Mouse (Mus musculus): ENCODE measurements around the gene Bub3.

Bub3 gene

DNA sequence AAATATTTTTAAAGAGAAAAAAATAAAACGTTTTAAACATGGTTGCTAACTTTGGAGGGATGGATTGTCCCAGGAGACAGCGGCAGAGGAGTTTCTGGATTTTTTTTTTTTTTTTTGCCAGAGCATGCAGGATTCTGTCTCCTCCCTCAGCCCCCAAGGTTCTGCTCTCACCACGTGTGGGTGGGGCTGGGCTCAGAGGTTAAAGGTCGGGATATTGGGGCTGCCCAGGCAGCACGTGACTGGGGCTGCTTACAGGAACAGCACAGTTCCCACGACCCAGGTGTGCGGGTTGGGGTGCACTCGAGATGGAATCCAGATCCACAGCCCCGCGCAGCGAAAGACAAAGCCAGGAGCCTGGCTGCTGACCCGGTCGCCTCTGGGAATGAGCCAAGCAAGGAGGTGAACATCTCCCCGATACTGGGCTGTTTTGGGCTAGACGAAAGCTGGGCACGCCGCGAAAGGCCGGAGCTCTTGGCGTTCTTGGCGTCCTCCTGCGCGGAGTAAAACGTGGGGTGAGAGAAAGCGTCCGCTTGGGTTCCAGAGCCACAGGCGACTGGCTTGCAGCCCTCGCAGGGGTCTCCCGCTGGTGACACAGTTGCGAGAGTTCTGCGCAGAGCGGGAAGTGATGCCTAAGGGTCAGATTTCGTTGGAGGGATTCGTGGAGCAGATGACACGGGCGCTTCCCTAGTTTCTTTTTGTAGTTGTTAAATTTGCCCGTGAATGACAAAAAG is 3.3 kb upstream of the Bub3 start:
- DNase-seq = peak; percentile 41

DNA sequence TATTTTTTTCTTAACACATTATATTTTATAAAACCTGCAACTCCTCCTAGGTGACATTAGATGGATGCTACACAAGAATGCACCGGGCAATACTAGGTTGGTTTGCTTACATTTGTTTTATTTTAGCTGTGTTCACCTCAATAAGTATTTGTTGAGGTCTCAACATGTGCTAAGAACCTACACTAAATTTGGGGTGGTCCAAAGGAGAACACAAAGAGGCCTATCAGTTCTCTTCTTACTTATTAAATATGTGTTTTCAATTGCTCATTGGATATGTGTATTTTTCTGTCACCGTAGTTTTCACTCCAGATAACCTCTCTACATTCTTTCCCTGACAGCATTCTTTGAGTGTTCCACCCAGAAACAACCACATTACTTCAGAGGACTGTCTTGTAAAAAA is 2.3 kb upstream of the Bub3 start:
- DNase-seq = no peak

DNA sequence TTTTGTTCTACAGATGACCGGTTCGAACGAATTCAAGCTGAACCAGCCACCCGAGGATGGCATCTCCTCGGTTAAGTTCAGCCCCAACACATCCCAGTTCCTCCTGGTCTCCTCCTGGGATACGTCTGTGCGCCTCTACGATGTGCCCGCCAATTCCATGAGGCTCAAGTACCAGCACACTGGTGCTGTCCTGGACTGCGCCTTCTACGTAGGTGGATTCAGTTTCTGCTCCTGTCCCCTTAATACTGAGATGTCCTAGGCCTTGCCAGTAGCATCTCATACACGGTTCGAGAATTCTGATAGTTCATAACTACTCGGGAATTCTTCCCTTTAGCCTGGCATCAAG is 648 bp downstream of the Bub3 start:
- no peak for DNase-seq

DNA sequence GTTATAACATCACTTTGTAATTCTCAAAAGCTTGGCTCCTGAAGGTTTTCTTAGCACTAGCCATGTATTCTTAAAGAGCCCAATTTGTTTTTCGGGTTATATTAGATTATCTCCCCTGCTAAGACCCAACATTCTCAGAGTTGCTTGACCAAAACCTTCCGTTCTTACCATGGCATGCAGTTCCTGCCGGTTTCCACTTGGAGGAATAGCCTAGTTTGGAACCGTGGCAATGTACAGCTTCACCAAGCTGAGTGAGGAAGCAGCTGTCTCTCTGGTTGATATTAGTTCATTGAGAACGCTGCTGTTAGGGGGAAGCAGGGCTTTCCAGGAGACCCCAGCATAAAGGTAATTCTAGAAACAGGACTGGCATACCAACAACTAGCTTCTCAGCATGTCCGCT is 15.2 kb downstream of the Bub3 start:
- no peak for DNase-seq

DNA sequence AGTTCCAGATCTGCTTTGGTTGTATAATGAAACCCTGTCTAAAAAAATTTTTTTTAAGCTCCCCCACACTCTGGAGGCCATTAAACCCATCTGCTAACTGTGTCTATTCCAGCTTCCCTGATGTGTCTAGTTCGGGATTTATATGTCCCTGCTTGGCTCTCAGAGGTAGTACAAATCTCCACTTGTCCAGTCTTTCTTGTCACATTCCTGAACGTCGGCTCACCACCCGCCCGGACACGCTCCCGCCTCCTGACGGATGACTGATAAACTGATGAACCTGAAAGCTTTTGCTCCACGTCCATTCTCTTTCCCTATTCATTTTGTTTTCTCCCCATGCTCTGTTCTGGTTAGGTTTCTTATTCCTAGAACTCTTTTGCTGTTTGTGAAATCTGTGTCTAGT is 22.2 kb downstream of the Bub3 start:
- no peak for DNase-seq

DNA sequence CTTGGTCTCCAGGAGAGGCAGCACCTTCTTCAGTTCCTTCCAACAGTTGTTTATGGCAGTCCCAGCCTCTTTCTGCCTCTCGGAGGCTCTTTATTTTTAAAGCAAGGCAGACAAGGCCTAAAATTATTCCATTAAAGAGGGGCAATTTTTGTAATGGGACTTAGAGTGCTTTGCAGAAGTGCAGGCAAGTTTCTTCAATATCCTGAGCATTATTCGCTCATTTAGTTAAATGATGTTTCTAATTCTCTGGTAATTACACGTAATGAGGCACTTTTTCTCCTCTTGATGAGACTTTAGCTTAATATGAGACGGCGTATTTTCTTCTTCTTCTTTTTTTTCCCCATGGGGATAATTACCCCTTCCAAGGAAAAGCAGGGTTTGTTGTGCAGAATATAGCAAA is 25.5 kb downstream of the Bub3 start:
- no peak for DNase-seq

DNA sequence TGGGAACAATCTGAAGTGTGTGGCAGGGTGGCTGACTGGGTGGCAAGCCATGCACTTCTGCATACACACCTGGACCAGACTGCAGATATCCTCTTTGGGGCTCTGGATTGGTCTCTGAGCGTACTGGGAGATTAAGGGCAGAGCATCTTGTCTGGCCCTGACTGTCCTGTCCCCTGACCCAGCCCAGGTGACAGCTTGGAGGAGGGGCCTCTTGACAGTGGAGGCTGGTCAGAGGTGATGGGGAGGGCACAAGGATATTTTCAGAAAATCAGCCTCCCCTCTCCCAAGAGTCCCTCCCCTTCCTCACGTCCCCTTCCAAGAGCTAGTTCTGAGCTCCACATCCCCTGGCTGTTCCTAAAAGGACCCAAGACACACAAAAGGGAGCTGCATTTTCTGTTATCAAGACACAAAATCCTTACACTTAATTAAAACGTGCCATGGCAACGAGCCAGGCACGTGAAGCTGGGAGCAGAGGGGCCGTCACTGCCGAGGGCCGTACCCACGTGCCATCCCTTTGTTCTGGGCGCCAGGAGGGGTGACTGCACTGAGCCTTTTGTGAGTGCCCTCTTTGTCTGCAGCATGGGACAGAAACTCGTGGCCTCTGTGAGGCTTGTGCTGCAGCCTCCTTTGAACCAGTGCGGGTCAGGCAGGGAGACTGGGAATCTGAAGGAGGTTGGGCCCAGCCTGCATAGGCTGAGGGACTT is 37.9 kb downstream of the Bub3 start:
- DNase-seq = no peak

DNA sequence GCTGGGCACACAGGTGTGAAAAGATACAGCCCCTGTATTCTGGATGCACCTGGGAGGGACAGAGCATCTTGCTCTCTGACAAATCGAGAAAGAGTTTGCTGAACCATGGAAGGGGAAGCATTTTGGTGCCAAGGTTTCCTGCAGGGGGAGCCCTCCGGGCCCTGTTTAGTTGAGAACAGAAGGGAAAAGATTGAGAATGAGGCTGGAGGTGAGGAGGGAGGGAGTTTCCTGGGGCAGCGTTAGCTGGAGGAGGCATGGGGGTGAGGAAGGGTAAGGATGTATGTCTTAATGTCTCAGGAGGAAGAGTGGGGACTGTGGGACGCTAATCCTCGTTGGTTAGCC is 38.4 kb downstream of the Bub3 start:
- DNase-seq = no peak

DNA sequence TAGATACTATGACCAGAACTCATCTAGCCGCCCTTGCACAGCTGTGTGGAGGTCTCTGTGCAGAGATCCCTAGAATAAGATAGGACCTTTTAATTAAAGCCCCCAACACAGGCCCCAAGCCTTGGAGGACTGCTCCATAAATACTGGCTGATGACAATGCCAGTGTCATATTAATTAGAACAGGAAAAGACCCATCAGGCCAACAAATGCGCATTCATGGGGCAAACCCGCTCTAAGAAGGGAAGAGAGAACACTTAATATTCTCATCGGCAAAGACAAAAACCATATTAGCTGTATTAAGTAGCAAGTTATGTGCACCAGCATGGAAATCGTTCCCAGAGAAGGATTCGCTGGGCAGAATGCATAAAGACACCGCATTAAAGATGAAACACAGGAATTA is 42.1 kb downstream of the Bub3 start:
- no peak for DNase-seq

DNA sequence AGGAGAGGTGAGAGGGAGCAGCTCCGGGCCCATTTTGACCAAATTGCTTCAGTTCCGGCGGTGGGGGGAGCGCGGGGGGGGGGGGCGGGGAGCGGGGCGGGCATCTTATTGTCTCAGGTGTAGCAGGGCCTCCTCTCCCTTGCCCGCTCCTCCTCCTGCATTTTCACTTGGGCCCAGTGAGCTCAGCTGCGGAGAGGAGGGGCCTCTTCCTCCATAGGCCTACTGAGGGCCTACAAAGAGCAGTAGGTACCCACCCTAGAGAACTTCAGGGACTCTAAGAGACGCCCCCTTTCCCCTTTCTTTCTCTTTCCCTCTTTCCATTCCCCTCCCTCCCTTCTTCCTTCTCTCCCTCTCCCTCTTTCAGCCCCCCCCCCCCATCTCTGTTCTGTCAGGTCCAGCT is 43.2 kb downstream of the Bub3 start:
- no peak for DNase-seq

DNA sequence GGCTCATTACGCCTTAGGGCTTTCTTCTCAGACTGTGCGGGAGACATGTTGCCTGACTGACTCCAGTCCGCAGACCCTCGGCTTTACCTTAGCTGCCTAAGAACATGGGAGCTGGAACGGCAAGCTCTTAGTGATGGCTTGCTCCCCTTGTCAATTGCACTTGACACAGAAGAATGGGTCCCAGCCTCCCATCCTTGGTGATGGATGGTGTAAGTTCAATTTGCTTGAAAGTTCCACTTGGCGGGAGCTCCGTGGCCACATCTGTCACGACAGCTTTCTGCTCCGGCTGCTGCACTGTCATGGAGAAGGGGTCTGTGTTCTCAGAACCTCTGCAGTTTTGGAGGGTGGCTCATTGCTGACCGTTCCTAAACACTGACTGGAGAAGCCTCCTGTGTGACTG is 44.9 kb downstream of the Bub3 start:
- no peak for DNase-seq

DNA sequence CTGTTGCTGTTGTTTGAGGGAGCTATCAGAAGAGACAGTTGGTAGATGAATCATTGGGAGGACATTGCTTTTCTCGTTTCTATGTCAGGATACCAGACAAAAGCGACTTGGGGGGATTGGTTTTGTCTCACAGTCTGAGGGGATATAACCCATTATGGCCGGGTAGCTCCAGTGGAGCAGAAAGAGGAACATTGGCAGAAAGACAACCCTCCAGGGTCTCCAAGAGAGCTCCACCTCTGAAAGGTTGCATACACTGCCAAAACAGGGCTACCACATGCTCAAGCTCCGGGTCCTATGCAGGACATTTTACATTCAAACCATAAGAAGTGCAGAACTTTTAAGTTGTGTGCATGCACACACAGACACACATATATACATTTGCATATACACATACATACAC is 45.5 kb downstream of the Bub3 start:
- DNase-seq = no peak

DNA sequence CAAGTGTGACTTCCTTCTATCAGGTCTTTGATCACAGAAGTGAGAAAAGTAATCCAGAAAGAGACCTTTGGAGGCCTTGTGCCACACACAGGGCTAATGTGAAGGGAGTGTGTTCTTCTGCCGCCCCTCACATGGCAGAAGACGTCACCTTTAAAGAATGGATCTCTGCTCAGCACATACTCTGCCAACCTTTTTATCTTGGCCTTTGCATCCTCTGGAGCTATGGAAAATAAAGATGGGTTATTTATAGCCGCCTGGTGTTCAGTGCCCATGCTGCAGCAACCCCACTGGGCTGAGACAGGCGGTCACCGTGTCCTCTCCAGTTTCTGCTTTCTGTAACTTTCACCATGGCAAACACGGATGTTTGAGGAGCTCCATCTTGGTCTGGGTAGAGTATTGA is 48.0 kb downstream of the Bub3 start:
- DNase-seq = no peak

DNA sequence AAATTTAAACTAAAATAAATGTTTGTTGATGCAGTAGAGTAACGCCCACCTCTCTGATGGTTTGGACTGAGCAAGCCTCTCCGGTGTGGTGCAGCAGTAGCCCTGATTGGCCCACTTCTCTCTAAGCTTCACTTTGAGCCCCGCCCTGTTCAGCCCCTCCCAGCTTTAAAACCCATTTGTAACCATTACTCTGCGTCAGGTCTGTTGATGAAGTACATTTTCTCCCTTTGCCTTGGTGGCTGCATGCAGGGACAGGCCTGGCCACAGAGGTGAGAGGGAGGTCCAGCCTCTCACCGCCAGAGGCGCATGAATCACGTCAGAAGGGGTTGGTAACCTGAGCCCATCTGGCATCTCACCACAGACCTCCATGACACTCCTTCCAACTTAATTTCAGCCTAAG is 49.7 kb downstream of the Bub3 start:
- no peak for DNase-seq

Measured in cerebellum, adult 11-12 months (tissue).